Mouse (Mus musculus) CH12.LX (cell line): Measurements from ENCODE around the gene Asns. TPM values are rescaled to one million over a fixed set of nuclear protein-coding genes. Genes with fewer than 3 reads are reported as not detected.

Experiments
- DNase-seq: peaks from one replicate; pipeline ENCODE4 v3.0.0-alpha.2; 2013; ENCODE audit errors: extremely low read depth
- H3K27ac ChIP-seq: 2 replicates; pipeline ENCODE4 v1.5.1; 2012; ENCODE audit warnings: low read depth, mild to moderate bottlenecking, control low read depth, moderate library complexity; ENCODE audit not compliant: insufficient read depth
- H3K27me3 ChIP-seq: replicated peaks from 2 replicates; pipeline ENCODE3; 2012; ENCODE audit warnings: inconsistent platforms
- H3K36me3 ChIP-seq, 2 experiments: replicated peaks in 1 of 2; 2 replicates each; pipeline versions ENCODE3 to v1.6.1; 2012; ENCODE audit warnings: inconsistent platforms in 1 of 2, low read length in 1 of 2, mild to moderate bottlenecking in 1 of 2, mixed read lengths in 1 of 2, moderate library complexity in 1 of 2; ENCODE audit not compliant: control insufficient read depth in 1 of 2, insufficient read depth in 1 of 2
- H3K4me1 ChIP-seq, 2 experiments: 2 replicates each; pipeline ENCODE4 v1.6.1; 2012; ENCODE audit warnings: inconsistent platforms in 1 of 2, moderate library complexity in 1 of 2; ENCODE audit not compliant: insufficient read depth in 2 of 2, control insufficient read depth in 1 of 2
- H3K4me2 ChIP-seq: 2 replicates; pipeline ENCODE4 v1.6.1; 2012; ENCODE audit warnings: low read depth, mild to moderate bottlenecking, control low read depth; ENCODE audit not compliant: poor library complexity, insufficient read depth, severe bottlenecking
- H3K4me3 ChIP-seq, 3 experiments: fragments of 150-350 bp in 1 of 3; sonication (generic) in 1 of 3; replicated peaks in 1 of 3; 2 replicates each; pipeline versions ENCODE3 to v1.5.1; 2011 to 2012; ENCODE audit warnings: low read depth in 2 of 3, low read length in 2 of 3, mild to moderate bottlenecking in 2 of 3, moderate library complexity in 2 of 3, control low read depth in 1 of 3, improper control_type of control experiment in 1 of 3, inconsistent platforms in 1 of 3, mixed read lengths in 1 of 3; ENCODE audit not compliant: poor library complexity in 1 of 3
- H3K79me2 ChIP-seq: replicated peaks from 2 replicates; pipeline ENCODE4 v1.6.1; 2012; ENCODE audit warnings: mild to moderate bottlenecking, moderate library complexity; ENCODE audit not compliant: control insufficient read depth, poor library complexity, insufficient read depth, severe bottlenecking; ENCODE audit errors: extremely low read depth
- H3K9ac ChIP-seq: 2 replicates; pipeline ENCODE4 v1.6.1; 2012; ENCODE audit warnings: low read depth, mild to moderate bottlenecking, control low read depth, moderate library complexity; ENCODE audit not compliant: insufficient read depth
- H3K9me3 ChIP-seq: replicated peaks from 2 replicates; pipeline ENCODE3; 2012; ENCODE audit warnings: low read length, inconsistent platforms, mixed read lengths
- CHD1 ChIP-seq: IDR thresholded peaks from 2 replicates; pipeline ENCODE4 v1.6.1; 2012; ENCODE audit warnings: low read depth, low read length, improper control_type of control experiment, inconsistent platforms
- CHD2 ChIP-seq: IDR thresholded peaks from 2 replicates; pipeline ENCODE4 v1.6.1; 2011; ENCODE audit warnings: low read length, improper control_type of control experiment
- EP300 ChIP-seq: IDR thresholded peaks from 2 replicates; pipeline ENCODE4 v1.6.1; 2011; ENCODE audit warnings: low read length, improper control_type of control experiment
- ETS1 ChIP-seq: conservative IDR thresholded peaks from 2 replicates; pipeline ENCODE4 v1.6.1; 2012; ENCODE audit warnings: low read depth, mild to moderate bottlenecking, inconsistent platforms, low read length, improper control_type of control experiment, moderate library complexity
- KAT2A ChIP-seq: IDR thresholded peaks from 2 replicates; pipeline ENCODE4 v1.6.1; 2012; ENCODE audit warnings: low read length, improper control_type of control experiment, inconsistent platforms; ENCODE audit not compliant: insufficient replicate concordance
- MXI1 ChIP-seq: IDR thresholded peaks from 2 replicates; pipeline ENCODE4 v1.6.1; 2011; ENCODE audit warnings: mild to moderate bottlenecking, low read depth, low read length, improper control_type of control experiment
- MYC ChIP-seq: IDR thresholded peaks from 2 replicates; pipeline ENCODE4 v1.6.1; 2011; ENCODE audit warnings: low read depth, mild to moderate bottlenecking, improper control_type of control experiment, low read length
- PAX5 ChIP-seq: IDR thresholded peaks from 2 replicates; pipeline ENCODE4 v1.6.1; 2012; ENCODE audit warnings: low read length, inconsistent platforms, mixed read lengths
- RAD21 ChIP-seq: IDR thresholded peaks from 2 replicates; pipeline ENCODE4 v1.6.1; 2011; ENCODE audit warnings: low read depth, mild to moderate bottlenecking, low read length, improper control_type of control experiment, moderate library complexity
- RCOR1 ChIP-seq: conservative IDR thresholded peaks from 2 replicates; pipeline ENCODE4 v1.6.1; 2012; ENCODE audit warnings: low read depth, mild to moderate bottlenecking, inconsistent platforms, low read length, improper control_type of control experiment
- TCF12 ChIP-seq: IDR thresholded peaks from 2 replicates; pipeline ENCODE4 v1.6.1; 2014; ENCODE audit warnings: low read depth, mild to moderate bottlenecking, inconsistent platforms, low read length, improper control_type of control experiment
- USF1 ChIP-seq: IDR thresholded peaks from 2 replicates; pipeline ENCODE4 v1.6.1; 2014; ENCODE audit warnings: low read depth, mild to moderate bottlenecking, inconsistent platforms, low read length, improper control_type of control experiment
- USF2 ChIP-seq: conservative IDR thresholded peaks from 2 replicates; pipeline ENCODE4 v1.6.1; 2011; ENCODE audit warnings: low read depth, low read length, improper control_type of control experiment
- ZC3H11A ChIP-seq: IDR thresholded peaks from 2 replicates; pipeline ENCODE4 v1.6.1; 2012; ENCODE audit warnings: low read depth, mild to moderate bottlenecking, inconsistent platforms, low read length, improper control_type of control experiment
- ZMIZ1 ChIP-seq: IDR thresholded peaks from 2 replicates; pipeline ENCODE4 v1.6.1; 2012; ENCODE audit warnings: low read depth, mild to moderate bottlenecking, inconsistent platforms, low read length, improper control_type of control experiment
- dilution Hi-C: fragments of 300-500 bp; cut with MboI; formaldehyde crosslinking; loops from 2 replicates; pipeline ENCODE4 v1.14.3; 2020; ENCODE audit warnings: low sequenced_read_pairs; ENCODE audit not compliant: extremely low pct_unique_long_range_greater_than_20kb, extremely low pct_ligation_motif_present
- in situ Hi-C: fragments of 300-500 bp; cut with MboI; formaldehyde crosslinking; loops from 3 replicates; pipeline ENCODE4 v1.14.3; 2019; ENCODE audit warnings: low sequenced_read_pairs, low pct_ligation_motif_present, low pct_unique_long_range_greater_than_20kb, mixed read lengths
- polyA plus RNA-seq: library from polyadenylated mRNA; unstranded; fragments of >175 nt; gene quantifications from 2 replicates; pipeline ENCODE4 v1.2.1, GENCODE M21; 2012; ENCODE audit warnings: low read depth; ENCODE audit not compliant: insufficient read length
- total RNA-seq, 2 experiments: library from RNA; depleted of rRNA; stranded (reverse); fragments of 300-350 nt in 1 of 2; fragments of >200 nt in 1 of 2; gene quantifications; 2 replicates each; pipeline ENCODE4 v1.2.3; 2012 to 2014

Asns gene
- total and polyA plus RNA-seq, 3 experiments = not detected

- no peaks in the 10 kb centered on the region for H3K27me3 ChIP-seq
- TF ChIP-seq RCOR1 (no peak), RAD21 (no peak), USF1 (no peak), CHD1 (no peak), PAX5 (no peak), TCF12 (no peak), ZMIZ1 (no peak), MXI1 (no peak), USF2 (no peak)
- dilution Hi-C loops = no loop called here
- no peak for DNase-seq
- in situ Hi-C loops = no loop called here
- H3K4me2 ChIP-seq = no peak overlapping the region
- no peaks in the 10 kb centered on the region for H3K36me3 ChIP-seq
- H3K4me1 ChIP-seq = 0 out of 4 replicates have a peak, but pooled peaks cover 0 to 5% of the 10 kb centered on the region in 2 experiments
- H3K27ac ChIP-seq = no peak overlapping the region
- no peak overlapping the region for H3K9ac ChIP-seq
- H3K79me2 ChIP-seq = no peaks in the 10 kb centered on the region
- no peak overlapping the region for H3K4me3 ChIP-seq
- no peaks in the 10 kb centered on the region for H3K9me3 ChIP-seq
Observed at GRCm38 (mm10) chr6:7714230-7714629, 21.2 kb upstream of the Asns start.

- H3K27me3 ChIP-seq = no peaks in the 10 kb centered on the region
- H3K9ac ChIP-seq = no peak overlapping the region
- TF ChIP-seq MYC (no peak), EP300 (no peak), ZC3H11A (no peak)
- TF ChIP-seq, all 38 proteins: peak for 0
- DNase-seq = no peak
- Histone ChIP-seq H3K36me3 (no peaks in the 10 kb centered on the region), H3K27ac (no peak overlapping the region), H3K4me1 (no peaks in the 10 kb centered on the region), H3K9me3 (no peaks in the 10 kb centered on the region), H3K4me2 (no peak overlapping the region), H3K79me2 (no peaks in the 10 kb centered on the region), H3K4me3 (no peak overlapping the region)
- in situ Hi-C loops (no loop called here), dilution Hi-C loops (no loop called here)
Observed at GRCm38 (mm10) chr6:7711837-7712330, 18.8 kb upstream of the Asns start.

GRCm38 (mm10) chr6:7708246-7708645 lies 15.2 kb upstream of the Asns start:
- Histone ChIP-seq H3K9me3 (no peaks in the 10 kb centered on the region), H3K9ac (no peak overlapping the region), H3K4me3 (no peak overlapping the region), H3K27ac (no peak overlapping the region), H3K36me3 (no peaks in the 10 kb centered on the region), H3K4me1 (no peaks in the 10 kb centered on the region), H3K79me2 (no peaks in the 10 kb centered on the region), H3K4me2 (0 out of 2 replicates have a peak overlapping the region, but pooled peaks have one; percentile 15), H3K27me3 (no peaks in the 10 kb centered on the region)
- dilution Hi-C loops = no loop called here
- TF ChIP-seq KAT2A (no peak), RAD21 (no peak), ETS1 (no peak), CHD2 (no peak)
- in situ Hi-C loops = no loop called here
- DNase-seq = no peak
